Mouse (Mus musculus): ENCODE data around the gene Galns.

GRCm38 (mm10) chr8:122658149-122658806 is 47.0 kb upstream of the Galns start:
- TF ChIP-seq CTCF (IDR thresholded peaks at IDR 0.05; ENCODE audit: insufficient read depth, low read depth, low read length): no peak
- TF ChIP-seq POLR2A (IDR thresholded peaks at IDR 0.05; ENCODE audit: insufficient read depth, low read depth, low read length): no peak

Measured in olfactory bulb, adult 2 months (tissue).